Comparison of ENCODE assay signal across 16 mouse cellular contexts in genomic region chr13:106732906-106733305, GRCm38 (mm10).
"Had no signal": no experiment of that assay in that cellular context is flagged by ENCODE, and none has a peak within 500 bp of the region (broad histone marks: within the 10 kb centered on the region; RNA-seq: fewer than 3 reads in every experiment).

No protein-coding gene starts in this region.

- ATAC-seq: liver, embryonic 12.5 days; midbrain, embryonic 15.5 days had no signal

- H3K9me3 ChIP-seq: limb, embryonic 15.5 days; liver, embryonic 12.5 days; midbrain, embryonic 10.5 days; midbrain, embryonic 15.5 days; neural tube, embryonic 13.5 days had no signal

- H3K36me3 ChIP-seq: limb, embryonic 15.5 days; liver, embryonic 12.5 days; midbrain, embryonic 10.5 days; midbrain, embryonic 15.5 days; neural tube, embryonic 13.5 days had no signal

- H3K4me3 ChIP-seq: limb, embryonic 15.5 days; liver, embryonic 12.5 days; midbrain, embryonic 10.5 days; midbrain, embryonic 15.5 days; neural tube, embryonic 13.5 days had no signal

- H3K27ac ChIP-seq: limb, embryonic 15.5 days; liver, embryonic 12.5 days; midbrain, embryonic 10.5 days; midbrain, embryonic 15.5 days; neural tube, embryonic 13.5 days had no signal

- H3K4me2 ChIP-seq: limb, embryonic 15.5 days; liver, embryonic 12.5 days; lung, embryonic 14.5 days; midbrain, embryonic 15.5 days; neural tube, embryonic 13.5 days had no signal

- DNase-seq: kidney, postnatal 25 days; layer of hippocampus, adult 9-11 months; layer of hippocampus, postnatal 36 days; lung, embryonic 14.5 days; lung, postnatal 10 days; lung, postnatal 4 days; retina, postnatal 1 day; right cerebral cortex, postnatal 4 days; spleen, adult 18-20 months; thymus, adult 18-20 months; thymus, postnatal 14 days had no signal

- H3K9ac ChIP-seq: limb, embryonic 15.5 days; liver, embryonic 12.5 days; lung, embryonic 14.5 days; midbrain, embryonic 15.5 days; neural tube, embryonic 13.5 days had no signal

- H3K4me1 ChIP-seq: limb, embryonic 15.5 days; midbrain, embryonic 10.5 days; midbrain, embryonic 15.5 days; neural tube, embryonic 13.5 days had no signal

- H3K27me3 ChIP-seq: limb, embryonic 15.5 days; liver, embryonic 12.5 days; midbrain, embryonic 15.5 days; neural tube, embryonic 13.5 days had no signal
